Mouse (Mus musculus) heart, postnatal 36 days (tissue): ENCODE results near the gene Bcas2. TPM values are rescaled to one million over a fixed set of nuclear protein-coding genes. Genes with fewer than 3 reads are reported as not detected.
"Not testable (repeated sequence)": the region's sequence is repeated elsewhere in the genome, so short reads cannot be mapped to it uniquely, and the experiment has no call there.

ENCODE experiments used
- DNase-seq, 2 experiments: peaks; one replicate each; pipeline ENCODE4 v3.0.0; 2021 to 2022
- intact Hi-C: fragments of 180-260 bp; cut with DNase I; formaldehyde crosslinking; loops from one replicate; pipeline ENCODE4 v1.15.1; 2025
- total RNA-seq, 2 experiments: library from RNA; stranded (reverse); gene quantifications; 2 replicates each; pipeline ENCODE4 v1.2.3; 2021

Bcas2 gene
- total RNA-seq, 2 experiments from 2014 or later: 50.4 to 54.6 TPM

DNA sequence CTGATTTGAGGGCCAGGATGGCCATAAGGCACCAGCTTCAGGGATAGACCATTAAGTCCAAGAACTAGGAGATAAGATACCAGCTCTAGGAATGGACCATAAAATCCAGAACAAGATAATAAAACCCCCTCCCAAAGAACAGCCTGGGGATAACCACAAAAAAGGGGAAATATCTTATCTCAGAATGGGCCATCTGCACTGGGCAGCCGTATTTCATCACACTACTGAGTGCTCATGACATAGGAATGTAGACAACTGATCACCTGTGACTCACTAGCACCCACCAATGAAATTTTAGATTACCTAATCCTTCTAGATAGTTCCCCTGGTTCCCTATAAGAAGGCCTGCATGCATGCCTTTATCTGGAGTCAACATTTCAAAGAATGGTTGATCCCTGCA lies 40.7 kb downstream of the Bcas2 start:
- intact Hi-C loops: no loop called here
- no peak for DNase-seq

DNA sequence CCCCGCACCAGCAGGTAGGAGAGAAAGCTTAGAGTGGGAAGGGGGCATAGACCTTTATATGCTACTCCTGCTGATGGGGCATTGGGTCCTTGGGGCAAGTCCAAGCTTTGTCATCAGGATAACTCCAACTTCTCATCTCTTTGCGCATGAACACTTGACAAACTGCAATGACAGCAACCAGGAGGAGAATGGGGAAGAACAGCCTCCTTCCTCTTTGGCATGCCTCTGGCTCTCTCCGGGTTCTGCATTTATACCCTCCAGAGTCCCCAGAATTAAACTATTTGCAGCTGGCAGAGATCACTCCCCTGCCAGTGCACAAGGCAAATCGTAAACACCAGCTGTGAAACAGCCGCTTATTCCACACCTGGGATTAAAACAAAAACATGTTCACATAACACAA lies 42.1 kb downstream of the Bcas2 start:
- intact Hi-C loops: no loop called here
- DNase-seq: no peak

DNA sequence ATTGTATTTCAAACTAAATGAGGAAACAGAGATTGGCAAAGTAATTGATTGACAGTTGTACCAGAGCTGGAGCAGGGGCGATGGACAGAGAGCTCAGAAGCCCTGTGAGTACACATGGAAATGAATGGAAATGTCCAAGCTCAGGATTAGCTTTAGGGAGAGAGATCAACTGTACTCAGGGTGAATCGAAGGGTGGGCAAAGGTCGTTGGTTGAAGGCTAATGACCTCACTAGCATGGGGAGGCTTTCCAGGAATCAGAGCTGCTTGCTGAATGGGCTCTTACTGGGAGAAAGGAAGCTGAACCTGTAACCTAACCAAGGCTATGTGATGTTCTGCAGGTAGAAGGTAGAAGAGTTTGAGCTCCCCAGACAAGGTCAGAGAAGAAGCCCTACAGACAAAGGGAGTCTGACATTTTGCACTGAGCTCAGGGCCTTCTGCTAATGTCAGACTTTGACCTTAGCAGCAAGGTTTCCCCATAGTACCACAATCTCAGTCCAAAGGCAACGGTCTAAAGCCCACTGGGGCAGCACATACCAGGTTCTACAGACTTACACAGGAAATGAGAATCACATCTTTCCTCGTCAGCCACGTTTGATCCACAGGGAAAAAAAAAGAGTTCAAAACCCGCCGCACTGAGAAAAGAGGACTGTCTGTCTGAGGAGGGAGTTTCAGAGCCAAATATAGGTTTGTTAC lies 43.3 kb downstream of the Bcas2 start:
- intact Hi-C loops: no loop called here
- DNase-seq: no peak

DNA sequence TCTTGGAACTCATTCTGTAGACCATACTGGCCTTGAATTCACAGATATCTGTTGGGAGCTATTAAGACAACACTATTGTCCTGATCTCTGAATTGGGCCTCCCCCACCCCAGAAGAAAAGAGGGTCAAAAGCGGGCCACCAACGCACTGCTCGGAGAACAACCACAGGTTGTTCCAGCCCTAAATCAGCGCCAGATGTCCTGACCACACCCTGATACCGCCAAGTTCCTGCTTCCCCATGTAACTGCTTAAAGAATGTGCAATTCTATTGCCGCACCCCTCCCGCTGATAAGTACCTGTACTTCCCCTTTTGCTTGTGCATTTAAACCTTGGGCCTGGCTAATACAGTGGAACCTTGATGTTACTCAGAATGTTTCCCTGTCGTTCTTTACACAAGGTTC lies 43.9 kb downstream of the Bcas2 start:
- intact Hi-C loops, DNase-seq: not testable (repeated sequence)

DNA sequence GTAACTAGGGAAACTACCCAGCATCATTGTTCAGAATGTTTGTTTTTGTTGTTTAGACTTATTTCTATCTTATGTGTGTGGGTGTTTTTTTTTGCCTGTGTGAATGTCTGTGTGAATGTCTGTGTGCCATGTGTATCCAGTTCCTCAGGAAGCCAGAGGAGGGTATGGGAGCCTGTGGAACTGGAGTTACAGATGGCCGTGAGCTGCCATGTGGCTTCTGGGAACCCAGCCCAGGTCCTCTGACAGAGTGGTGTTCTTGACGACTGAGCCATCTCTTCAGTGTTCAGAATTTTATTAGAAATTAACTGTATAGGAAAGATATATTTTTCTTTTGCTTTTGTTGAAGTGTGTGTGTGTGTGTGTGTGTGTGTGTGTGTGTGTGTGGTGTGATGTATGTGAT lies 50.0 kb downstream of the Bcas2 start:
- intact Hi-C loops: no loop called here
- no peak for DNase-seq

DNA sequence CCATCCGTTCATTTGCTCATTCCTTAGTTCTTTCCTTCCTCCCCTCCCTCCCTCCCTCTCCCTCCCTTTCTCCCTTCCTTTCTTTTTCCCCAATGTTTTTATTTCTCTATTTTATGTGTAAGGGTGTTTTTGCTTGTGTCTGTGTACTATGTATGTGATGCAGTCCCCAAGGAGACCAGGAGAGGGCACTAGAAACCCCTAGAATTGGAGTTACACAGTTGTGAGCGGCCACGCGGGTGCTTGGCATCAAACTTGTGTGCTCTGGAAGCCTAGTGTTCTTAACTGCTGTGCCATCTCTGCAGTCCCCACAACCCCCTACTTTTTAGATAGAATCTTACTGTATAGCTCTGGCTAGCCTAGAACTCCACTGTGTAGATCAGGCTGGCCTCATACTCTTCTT lies 52.3 kb downstream of the Bcas2 start:
- DNase-seq: no peak
- intact Hi-C loops: no loop called here

DNA sequence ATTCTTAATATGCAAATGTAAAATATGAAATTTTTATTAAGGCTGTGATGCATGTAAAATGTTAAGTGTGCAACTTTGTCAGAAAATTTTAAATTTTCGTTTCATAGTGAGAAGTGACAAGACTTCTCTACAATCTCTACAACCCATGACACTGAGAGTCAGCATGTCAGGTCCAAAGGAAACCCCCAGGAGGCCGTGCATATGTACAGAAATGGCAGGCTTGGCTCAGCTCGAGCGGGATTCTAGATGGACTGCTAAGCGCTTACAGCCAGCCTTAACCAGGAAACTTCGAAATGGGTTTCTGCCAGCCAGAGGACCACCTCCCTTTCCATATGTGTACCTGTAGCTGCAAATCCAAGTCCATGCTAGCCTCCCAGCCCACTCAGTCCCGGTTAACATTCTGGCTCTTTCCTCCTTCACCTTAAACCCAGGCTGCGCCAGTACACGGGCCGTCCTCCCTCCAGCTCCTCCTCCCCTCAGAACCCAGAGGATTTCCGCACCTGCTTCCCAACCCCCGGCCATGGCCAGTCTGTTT lies 52.8 kb downstream of the Bcas2 start:
- DNase-seq: no peak
- intact Hi-C loops: no loop called here

DNA sequence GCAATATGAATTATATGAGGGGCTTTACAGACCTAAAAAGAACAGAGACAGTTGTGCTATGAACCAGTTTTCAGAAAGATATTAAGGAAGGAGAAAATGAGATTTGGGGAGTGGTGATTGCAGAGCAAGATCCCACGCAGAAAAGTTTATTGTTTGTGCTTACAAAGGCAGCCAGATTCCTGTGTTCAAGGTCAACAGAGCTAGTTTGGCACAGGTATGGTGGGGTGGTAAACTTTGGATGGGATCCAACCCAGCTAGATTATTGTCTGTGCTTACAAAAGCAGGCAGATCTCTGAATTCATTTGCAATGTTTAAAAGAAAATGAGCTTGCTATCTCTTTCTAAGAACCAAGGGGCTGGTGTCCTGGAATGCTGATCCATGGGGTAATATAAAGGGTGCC lies 56.3 kb downstream of the Bcas2 start:
- intact Hi-C loops: no loop called here
- no peak for DNase-seq

Other genes with a start within 250 kb of the Bcas2 start
- not detected for gene Sycp1, start 235.6 kb upstream of the Bcas2 start, total RNA-seq
- not detected for gene Nr1h5, start 207.5 kb upstream of the Bcas2 start, total RNA-seq
- 10 to 100 TPM; 70.2 to 71.1 TPM for gene Sike1, start 175.9 kb upstream of the Bcas2 start, total RNA-seq
- 100 to 1,000 TPM; 547 to 556 TPM for gene Csde1, start 151.2 kb upstream of the Bcas2 start, total RNA-seq
- gene Nras, start 113.4 kb upstream of the Bcas2 start, total RNA-seq: 10 to 100 TPM; 49.1 to 51.7 TPM
- not detected for gene Ampd1, start 97.6 kb upstream of the Bcas2 start, total RNA-seq
- gene Dennd2c, start 69.1 kb upstream of the Bcas2 start, total RNA-seq: 1 to 10 TPM; 1.9 to 2.2 TPM
- gene Trim33, start 107.6 kb downstream of the Bcas2 start, total RNA-seq: 10 to 100 TPM; 15.8 to 16.1 TPM